Mouse (Mus musculus): Measurements from ENCODE around the gene Padi2. TPM values are rescaled to one million over a fixed set of nuclear protein-coding genes. Genes with fewer than 3 reads are reported as not detected.

Padi2 gene
- polyA plus RNA-seq (2016; fragmentation: Nextera tagmentation; extraction: Ambion mirVana): 0.45 and 0.74 TPM in 2 replicates

DNA sequence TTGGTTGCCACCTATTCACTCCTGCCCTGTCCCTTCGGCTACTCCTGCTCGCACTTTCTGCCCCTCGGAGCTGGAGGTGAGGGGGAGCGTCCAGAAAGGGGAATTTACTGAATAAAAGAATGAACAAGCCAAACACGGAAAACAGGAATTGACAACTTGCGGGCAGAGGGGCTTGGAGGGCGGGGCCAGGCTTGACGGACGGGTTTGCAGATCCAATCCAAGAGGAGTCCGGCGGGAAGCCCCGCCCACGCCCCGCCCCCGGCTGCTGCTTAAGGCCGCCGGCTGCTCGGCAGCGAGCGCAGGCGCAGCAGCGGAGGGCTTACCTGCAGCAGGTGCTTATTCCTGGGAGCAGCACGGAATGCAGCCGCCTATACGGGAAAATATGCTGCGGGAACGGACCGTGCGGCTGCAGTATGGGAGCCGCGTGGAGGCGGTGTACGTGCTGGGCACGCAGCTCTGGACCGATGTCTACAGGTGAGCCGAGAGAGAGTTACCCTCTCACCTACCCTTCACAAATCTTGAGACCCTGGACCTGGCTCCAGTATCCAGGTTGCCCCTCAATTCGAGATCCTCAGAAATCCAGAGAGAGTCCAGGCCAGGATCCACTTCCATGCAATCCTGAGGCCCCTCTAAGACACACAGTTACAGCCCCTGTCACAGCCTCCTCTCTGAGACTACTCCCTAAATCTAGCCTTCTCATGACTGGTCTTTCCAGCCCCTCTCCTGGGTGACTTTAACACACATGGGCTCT is at the start of gene Padi2:
Gene Padi2 (plus strand): TSS at position 269 of the 751 bp plus-strand sequence.
- WGBS: 3% methylated on average over 37 of the region's 37 CpGs
- Histone ChIP-seq H3K4me3 (replicated peaks) (peak within 1 kb of the TSS; percentile 37), H3K4me1 (peaks cover 22% of the 10 kb centered on the region), H3K9ac (peak within 1 kb of the TSS; percentile 50), H3K4me2 (peak within 1 kb of the TSS; percentile 76), H3K9me3 (no peaks in the 10 kb centered on the region), H3K27ac (no peak within 1 kb of the TSS), H3K27me3 (peaks cover 75% of the 10 kb centered on the region), H3K36me3 (replicated peaks) (no peaks in the 10 kb centered on the region)
- peak; percentile 83 for ATAC-seq (ENCODE audit: low FRiP score)

DNA sequence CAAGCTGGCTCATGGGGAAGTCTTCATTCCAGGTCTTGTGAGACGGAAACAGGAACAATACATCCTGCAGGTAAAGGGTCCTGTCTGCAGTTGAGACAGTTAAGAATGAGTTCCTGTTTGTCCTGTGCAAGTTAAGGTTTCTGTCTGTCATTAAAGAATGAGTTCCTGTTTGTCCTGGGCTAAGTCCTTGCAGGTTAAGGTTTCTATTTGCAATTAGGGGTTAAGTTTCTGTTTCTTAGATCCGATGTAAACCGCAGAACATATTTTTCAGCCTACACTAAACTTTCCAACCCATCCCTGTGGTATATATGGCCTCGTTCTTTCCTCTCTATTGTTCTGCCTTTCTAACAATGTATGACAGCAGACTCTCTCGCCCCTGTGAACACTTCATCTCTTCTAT is 49.1 kb upstream of the Padi2 start:
- 81% methylated on average over 5 of the region's 5 CpGs for WGBS
- no peak overlapping the region for H3K4me3 ChIP-seq (replicated peaks)
- no peaks in the 10 kb centered on the region for H3K36me3 ChIP-seq (replicated peaks)
- no peak overlapping the region for H3K9ac ChIP-seq
- H3K27me3 ChIP-seq: no peaks in the 10 kb centered on the region; the same call in 1 of the 2 replicates
- H3K9me3 ChIP-seq: no peaks in the 10 kb centered on the region
- 0 out of 2 replicates have a peak, but pooled peaks cover 5% of the 10 kb centered on the region for H3K4me1 ChIP-seq
- no peak overlapping the region for H3K4me2 ChIP-seq
- H3K27ac ChIP-seq: no peak overlapping the region
- ATAC-seq (ENCODE audit: low FRiP score): no peak

DNA sequence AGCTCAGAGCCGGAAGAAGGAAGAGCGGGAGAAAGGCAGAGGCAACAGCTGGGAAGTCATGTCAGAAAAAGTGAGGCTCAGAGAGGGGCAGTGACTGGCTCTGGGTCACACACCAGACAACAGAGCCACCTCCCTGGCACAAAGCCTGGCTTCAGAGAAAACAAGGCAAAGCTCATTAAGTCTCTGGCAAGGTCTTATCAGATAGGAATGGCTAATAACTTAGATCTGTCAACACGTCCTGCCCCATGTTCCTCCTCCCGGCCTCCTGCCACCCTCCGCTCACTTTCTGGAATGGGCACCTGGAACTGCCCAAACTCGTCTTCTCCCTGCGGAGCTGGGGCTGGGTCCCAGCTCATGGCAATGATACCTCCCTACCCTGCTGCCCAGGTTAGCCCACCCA is 48.3 kb upstream of the Padi2 start:
- no peak overlapping the region for H3K4me3 ChIP-seq (replicated peaks)
- H3K9ac ChIP-seq: no peak overlapping the region
- H3K27me3 ChIP-seq: no peaks in the 10 kb centered on the region; the same call in 1 of the 2 replicates
- no peak overlapping the region for H3K27ac ChIP-seq
- 90% methylated on average over 7 of the region's 7 CpGs for WGBS
- no peak overlapping the region for H3K4me2 ChIP-seq
- no peaks in the 10 kb centered on the region for H3K9me3 ChIP-seq
- H3K36me3 ChIP-seq (replicated peaks): no peaks in the 10 kb centered on the region
- 0 out of 2 replicates have a peak, but pooled peaks cover 5% of the 10 kb centered on the region for H3K4me1 ChIP-seq
- no peak for ATAC-seq (ENCODE audit: low FRiP score)

DNA sequence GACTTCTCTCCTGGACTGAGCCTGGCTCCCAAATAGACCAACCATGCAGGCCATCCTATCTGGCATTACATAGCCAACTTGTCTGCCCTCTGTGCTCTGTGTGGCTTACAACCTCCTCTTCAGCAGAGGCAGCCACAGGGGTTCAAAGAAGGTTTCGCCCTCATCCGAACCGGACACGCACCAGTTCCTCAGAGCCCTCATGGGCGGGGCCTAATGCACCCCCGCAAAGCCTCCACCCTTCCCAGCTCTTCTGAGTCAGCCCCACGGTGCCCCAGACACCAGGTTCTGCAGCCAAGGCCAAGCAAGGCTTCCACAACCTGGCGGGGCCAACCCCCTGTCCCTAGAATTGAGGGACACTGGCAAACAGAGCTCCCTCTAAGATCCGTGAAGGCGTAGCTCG is 46.9 kb upstream of the Padi2 start:
- 84% methylated on average over 11 of the region's 11 CpGs for WGBS
- no peak overlapping the region for H3K27ac ChIP-seq
- H3K36me3 ChIP-seq (replicated peaks): no peaks in the 10 kb centered on the region

DNA sequence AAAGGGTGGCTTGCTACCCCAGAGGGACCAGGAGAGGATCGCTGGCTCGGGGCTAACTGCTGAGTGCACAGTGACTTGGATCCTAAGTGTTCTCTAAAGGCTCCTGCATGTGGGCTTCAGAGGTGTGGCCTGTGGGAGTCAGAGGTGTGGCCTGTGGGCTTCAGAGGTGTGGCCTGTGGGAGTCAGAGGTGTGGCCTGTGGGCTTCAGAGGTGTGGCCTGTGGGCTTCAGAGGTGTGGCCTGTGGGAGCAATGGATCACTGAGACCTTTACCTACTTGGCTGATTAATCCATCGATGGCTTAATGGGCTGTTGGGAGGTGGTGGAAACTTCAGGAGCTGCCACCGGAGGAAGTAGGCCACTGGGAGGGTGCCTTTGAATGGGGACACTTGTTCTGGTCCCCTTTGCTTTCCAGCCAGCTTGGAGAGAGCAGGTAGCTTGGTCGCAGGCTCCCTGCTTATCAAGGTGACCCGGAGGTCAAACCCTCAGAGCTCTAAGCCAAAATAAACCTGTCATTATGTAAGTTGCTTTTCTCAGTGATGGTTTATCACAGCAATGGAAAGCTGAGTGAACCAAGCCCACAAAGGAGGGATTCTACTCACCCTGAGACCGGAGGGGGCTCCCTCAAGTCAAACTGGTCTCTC is 45.9 kb upstream of the Padi2 start:
- H3K9ac ChIP-seq: no peak overlapping the region
- 60% methylated on average over 7 of the region's 7 CpGs for WGBS
- no peaks in the 10 kb centered on the region for H3K36me3 ChIP-seq (replicated peaks)
- H3K4me3 ChIP-seq (replicated peaks): no peak overlapping the region
- H3K9me3 ChIP-seq: no peaks in the 10 kb centered on the region
- no peaks in the 10 kb centered on the region for H3K4me1 ChIP-seq
- H3K4me2 ChIP-seq: no peak overlapping the region
- no peaks in the 10 kb centered on the region; the same call in 1 of the 2 replicates for H3K27me3 ChIP-seq
- no peak overlapping the region for H3K27ac ChIP-seq
- ATAC-seq (ENCODE audit: low FRiP score): no peak

More for the DNA sequence above, 46.9 kb upstream of the Padi2 start:
- H3K9me3 ChIP-seq: no peaks in the 10 kb centered on the region
- H3K4me1 ChIP-seq: no peaks in the 10 kb centered on the region
- H3K27me3 ChIP-seq: no peaks in the 10 kb centered on the region; the same call in 1 of the 2 replicates
- no peak overlapping the region for H3K9ac ChIP-seq
- no peak overlapping the region for H3K4me2 ChIP-seq
- H3K4me3 ChIP-seq (replicated peaks): no peak overlapping the region
- ATAC-seq (ENCODE audit: low FRiP score): no peak

DNA sequence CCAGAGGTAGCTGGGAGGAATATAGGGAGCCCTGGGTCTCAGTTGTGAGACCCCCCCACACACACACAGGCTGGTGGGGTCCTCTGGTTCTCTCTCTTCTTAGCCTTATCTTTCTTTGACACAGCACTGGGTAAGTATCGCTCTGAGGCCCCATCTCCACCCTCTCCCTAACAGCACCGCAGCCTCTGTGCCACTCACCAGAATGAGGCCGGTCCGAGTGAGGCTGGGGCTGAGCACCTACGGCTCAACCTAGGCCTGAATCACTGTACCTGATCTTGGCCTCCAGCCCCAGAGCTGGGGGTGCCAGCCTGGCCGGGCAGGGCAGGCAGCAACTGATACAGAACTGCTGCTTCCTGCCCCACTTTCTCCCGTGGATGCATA is 45.4 kb upstream of the Padi2 start:
- Histone ChIP-seq H3K27me3 (no peaks in the 10 kb centered on the region; the same call in 1 of the 2 replicates), H3K9me3 (no peaks in the 10 kb centered on the region), H3K4me3 (replicated peaks) (no peak overlapping the region), H3K36me3 (replicated peaks) (no peaks in the 10 kb centered on the region), H3K4me1 (no peaks in the 10 kb centered on the region), H3K9ac (no peak overlapping the region), H3K4me2 (no peak overlapping the region), H3K27ac (no peak overlapping the region)
- 86% methylated on average over 7 of the region's 7 CpGs for WGBS
- no peak for ATAC-seq (ENCODE audit: low FRiP score)

DNA sequence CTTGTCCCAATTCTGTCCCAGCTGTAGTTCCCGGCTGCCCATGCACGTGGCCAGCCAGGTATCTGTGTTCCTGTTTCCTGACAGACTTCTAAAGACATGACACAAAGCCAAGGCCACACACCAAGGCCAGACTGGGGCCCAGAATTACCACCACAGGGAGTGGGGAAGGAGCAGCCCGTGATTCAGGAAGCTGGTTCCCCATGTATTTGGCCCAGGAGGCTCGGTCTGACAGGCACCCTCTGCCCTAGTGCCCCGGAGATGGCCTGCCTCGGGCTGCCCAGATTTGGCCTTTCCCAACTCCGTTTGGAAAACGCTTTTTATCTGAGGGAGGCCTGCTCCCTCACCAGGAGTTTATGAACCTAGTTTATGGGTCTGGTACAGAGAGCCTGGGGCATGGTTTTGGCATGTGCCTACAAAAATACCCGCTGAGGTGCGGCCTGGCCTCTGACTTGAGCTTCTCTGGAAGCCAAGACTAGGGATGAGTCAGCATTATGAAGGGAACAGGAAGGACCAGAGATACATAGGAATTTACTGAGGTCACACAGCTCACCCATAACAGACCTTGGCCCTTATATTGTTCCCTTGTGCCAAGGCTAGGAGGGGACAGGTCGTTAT is 44.0 kb upstream of the Padi2 start:
- Histone ChIP-seq H3K4me3 (replicated peaks) (no peak overlapping the region), H3K27ac (no peak overlapping the region)

DNA sequence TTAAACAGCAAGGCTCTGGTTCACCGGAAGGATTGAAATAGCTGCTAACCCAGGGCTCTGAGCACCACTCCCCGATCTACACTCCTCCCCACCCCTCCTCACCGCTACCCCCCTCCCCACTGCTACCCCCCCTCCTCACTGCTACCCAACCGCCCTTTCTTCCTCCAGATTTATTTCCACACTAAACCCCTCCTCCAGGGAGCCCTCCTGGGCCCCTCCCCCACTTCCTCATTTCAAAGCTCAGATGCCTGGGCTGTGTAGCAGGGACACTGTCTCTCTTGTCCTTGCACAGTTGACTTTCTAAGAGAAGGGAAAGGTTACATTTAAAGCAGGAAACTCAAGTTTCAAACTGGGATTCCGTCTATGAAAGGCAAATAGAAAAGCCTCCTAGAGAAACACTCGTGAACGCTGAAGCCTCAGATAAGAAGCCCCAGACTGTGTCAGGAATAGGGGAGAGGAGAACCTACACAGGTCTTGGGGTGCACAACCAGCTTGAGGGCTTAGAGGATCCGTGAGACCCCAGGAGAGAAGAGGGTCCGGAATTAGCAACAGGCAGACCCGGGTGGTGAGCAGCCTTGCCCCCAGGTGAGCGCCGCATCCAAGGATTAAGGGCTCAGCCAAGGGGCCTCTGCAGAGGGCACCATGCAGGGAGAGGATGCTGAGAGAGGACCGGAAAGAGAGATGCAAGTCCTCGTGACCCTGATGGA is 37.5 kb upstream of the Padi2 start:
- H3K4me3 ChIP-seq (replicated peaks): no peak overlapping the region
- H3K4me1 ChIP-seq: peaks cover 12% of the 10 kb centered on the region
- no peak overlapping the region; the same call in 1 of the 2 replicates for H3K9ac ChIP-seq
- no peak overlapping the region for H3K27ac ChIP-seq
- H3K9me3 ChIP-seq: peaks cover 6% of the 10 kb centered on the region; the same call in 1 of the 2 replicates
- 6% methylated on average over 14 of the region's 14 CpGs for WGBS
- peaks cover 11% of the 10 kb centered on the region; the same call in 1 of the 2 replicates for H3K27me3 ChIP-seq
- no peak for ATAC-seq (ENCODE audit: low FRiP score)
- H3K4me2 ChIP-seq: peak overlapping the region; percentile 26
- H3K36me3 ChIP-seq (replicated peaks): no peaks in the 10 kb centered on the region

More for the DNA sequence above, 44.0 kb upstream of the Padi2 start:
- WGBS: 88% methylated on average over 11 of the region's 11 CpGs
- ATAC-seq (ENCODE audit: low FRiP score): no peak
- Histone ChIP-seq H3K36me3 (replicated peaks) (no peaks in the 10 kb centered on the region), H3K27me3 (no peaks in the 10 kb centered on the region; the same call in 1 of the 2 replicates), H3K9ac (no peak overlapping the region), H3K9me3 (no peaks in the 10 kb centered on the region), H3K4me2 (no peak overlapping the region), H3K4me1 (no peaks in the 10 kb centered on the region)

DNA sequence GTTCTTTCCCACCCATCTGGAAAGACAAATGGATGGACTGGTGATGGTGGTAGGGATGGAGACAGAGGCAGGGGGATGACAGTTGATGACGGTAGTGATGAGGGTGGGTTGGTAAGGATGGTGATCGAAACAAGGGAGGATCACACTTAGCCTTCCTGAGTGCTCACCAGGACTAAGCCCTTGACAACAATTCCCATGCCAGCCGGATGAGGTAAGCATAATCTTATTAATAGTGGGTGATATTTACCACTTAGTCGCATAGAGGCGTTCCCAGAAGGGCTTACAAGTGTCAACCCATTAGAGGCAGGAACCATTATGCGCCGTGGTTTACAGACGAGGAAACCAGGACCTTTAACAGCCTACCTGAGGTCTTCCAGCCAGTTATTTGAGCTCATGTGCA is 36.2 kb upstream of the Padi2 start:
- WGBS: 84% methylated on average over 8 of the region's 8 CpGs
- no peaks in the 10 kb centered on the region for H3K36me3 ChIP-seq (replicated peaks)
- no peak for ATAC-seq (ENCODE audit: low FRiP score)
- no peak overlapping the region for H3K4me2 ChIP-seq
- peaks cover 9% of the 10 kb centered on the region for H3K9me3 ChIP-seq
- peaks cover 11% of the 10 kb centered on the region; the same call in 1 of the 2 replicates for H3K27me3 ChIP-seq
- H3K4me1 ChIP-seq: peaks cover 12% of the 10 kb centered on the region
- H3K4me3 ChIP-seq (replicated peaks): no peak overlapping the region
- no peak overlapping the region for H3K9ac ChIP-seq
- H3K27ac ChIP-seq: no peak overlapping the region

DNA sequence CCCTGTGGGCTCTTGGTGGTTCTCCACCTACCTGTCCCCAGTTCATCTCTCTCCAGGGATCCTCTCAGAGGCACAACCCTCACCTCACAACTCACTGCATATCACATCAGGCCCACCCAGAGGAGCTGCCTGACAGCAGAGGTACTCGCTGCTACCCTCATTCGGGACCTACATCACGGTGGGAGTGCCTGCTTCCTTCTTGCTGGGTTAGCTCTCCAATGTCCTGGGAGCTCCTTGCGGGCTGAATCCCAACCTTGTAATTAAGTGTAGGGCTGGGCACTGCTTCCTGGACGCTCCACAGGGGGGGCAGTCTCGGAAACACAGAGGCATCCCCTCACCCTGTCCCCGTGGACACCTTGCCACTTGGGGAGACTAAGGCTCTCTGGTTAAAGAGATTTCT is 35.3 kb upstream of the Padi2 start:
- Histone ChIP-seq H3K27me3 (peaks cover 11% of the 10 kb centered on the region; the same call in 1 of the 2 replicates), H3K4me2 (no peak overlapping the region), H3K36me3 (replicated peaks) (no peaks in the 10 kb centered on the region), H3K4me1 (peaks cover 12% of the 10 kb centered on the region), H3K4me3 (replicated peaks) (no peak overlapping the region), H3K9ac (no peak overlapping the region), H3K27ac (no peak overlapping the region), H3K9me3 (peaks cover 9% of the 10 kb centered on the region)
- WGBS: 78% methylated on average over 7 of the region's 7 CpGs
- no peak for ATAC-seq (ENCODE audit: low FRiP score)

DNA sequence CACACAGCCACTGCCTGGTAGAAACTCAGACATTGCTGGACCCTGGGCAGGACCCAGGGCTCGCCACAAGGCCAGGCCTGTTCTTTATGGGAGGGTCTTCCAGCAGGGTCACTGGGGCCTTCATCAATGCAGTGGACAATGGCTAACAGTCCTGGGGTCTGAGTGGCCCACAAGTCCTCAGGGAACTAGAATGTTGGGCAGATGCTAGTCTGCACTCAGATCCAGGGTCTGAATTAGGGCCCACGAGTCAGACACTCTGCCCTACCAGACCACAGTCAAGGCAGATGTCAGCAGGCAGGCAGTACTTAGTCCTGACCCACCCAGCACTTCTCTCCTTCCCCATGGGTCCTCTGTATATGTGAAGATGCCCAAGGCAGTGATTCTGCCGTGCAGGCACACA is 34.8 kb upstream of the Padi2 start:
- Histone ChIP-seq H3K36me3 (replicated peaks) (no peaks in the 10 kb centered on the region), H3K9me3 (peaks cover 9% of the 10 kb centered on the region), H3K4me2 (no peak overlapping the region), H3K4me1 (peaks cover 12% of the 10 kb centered on the region), H3K4me3 (replicated peaks) (no peak overlapping the region), H3K27me3 (peaks cover 11% of the 10 kb centered on the region; the same call in 1 of the 2 replicates), H3K27ac (no peak overlapping the region), H3K9ac (no peak overlapping the region)
- WGBS: 88% methylated on average over 3 of the region's 3 CpGs
- ATAC-seq (ENCODE audit: low FRiP score): no peak

Data from forebrain, embryonic 12.5 days (tissue).